Mouse (Mus musculus) limb, embryonic 13.5 days (tissue): ENCODE measurements around the gene Clcnka. TPM values are rescaled to one million over a fixed set of nuclear protein-coding genes. Genes with fewer than 3 reads are reported as not detected.

Experiments used
- ATAC-seq: fragments of 200-750 bp; cut with Nextera tagmentation; 2 replicates; pipeline ENCODE4 v1.8.0; 2017; ENCODE audit warnings: low read depth, moderate number of reproducible peaks, moderate TSS enrichment; ENCODE audit not compliant: low FRiP score
- H3K27ac ChIP-seq: fragments of 300-500 bp; sonication (generic); 2 replicates; pipeline ENCODE4 v1.5.1; 2015; ENCODE audit warnings: inconsistent platforms, mild to moderate bottlenecking, moderate library complexity
- H3K27me3 ChIP-seq: fragments of 300-500 bp; sonication (generic); 2 replicates; pipeline ENCODE4 v1.6.1; 2015; ENCODE audit warnings: mild to moderate bottlenecking, inconsistent platforms
- H3K36me3 ChIP-seq: fragments of 300-500 bp; sonication (generic); 2 replicates; pipeline ENCODE4 v1.6.1; 2015; ENCODE audit warnings: inconsistent platforms, mild to moderate bottlenecking, moderate library complexity
- H3K4me1 ChIP-seq: fragments of 300-500 bp; sonication (generic); 2 replicates; pipeline ENCODE4 v1.6.1; 2015; ENCODE audit warnings: inconsistent platforms
- H3K4me2 ChIP-seq: fragments of 300-500 bp; sonication (generic); replicated peaks from 2 replicates; pipeline ENCODE4 v1.6.1; 2015; ENCODE audit warnings: inconsistent platforms, mild to moderate bottlenecking, moderate library complexity
- H3K4me3 ChIP-seq: fragments of 300-500 bp; sonication (generic); 2 replicates; pipeline ENCODE4 v1.5.1; 2015; ENCODE audit warnings: moderate library complexity, mild to moderate bottlenecking, inconsistent platforms
- H3K9ac ChIP-seq: fragments of 300-500 bp; sonication (generic); 2 replicates; pipeline ENCODE4 v1.6.1; 2015; ENCODE audit warnings: mild to moderate bottlenecking, inconsistent platforms
- H3K9me3 ChIP-seq: fragments of 300-500 bp; sonication (generic); 2 replicates; pipeline ENCODE4 v1.6.1; 2016; ENCODE audit warnings: inconsistent platforms
- WGBS: fragments of 180-500 bp; shearing (Covaris S2); methylation state at CpG from one replicate; pipeline ENCODE4 v1.1.7; 2015; 5-methylcytosine and 5-hydroxymethylcytosine counted together
- polyA plus RNA-seq: library from polyadenylated mRNA; unstranded; fragments of >200 nt; fragmentation: Nextera tagmentation; extraction: Ambion mirVana; gene quantifications from 2 replicates; pipeline ENCODE4 v1.2.1, GENCODE M21; 2015

Gene Clcnka
- polyA plus RNA-seq, 1 experiment from 2014 or later: 0.36 TPM

DNA sequence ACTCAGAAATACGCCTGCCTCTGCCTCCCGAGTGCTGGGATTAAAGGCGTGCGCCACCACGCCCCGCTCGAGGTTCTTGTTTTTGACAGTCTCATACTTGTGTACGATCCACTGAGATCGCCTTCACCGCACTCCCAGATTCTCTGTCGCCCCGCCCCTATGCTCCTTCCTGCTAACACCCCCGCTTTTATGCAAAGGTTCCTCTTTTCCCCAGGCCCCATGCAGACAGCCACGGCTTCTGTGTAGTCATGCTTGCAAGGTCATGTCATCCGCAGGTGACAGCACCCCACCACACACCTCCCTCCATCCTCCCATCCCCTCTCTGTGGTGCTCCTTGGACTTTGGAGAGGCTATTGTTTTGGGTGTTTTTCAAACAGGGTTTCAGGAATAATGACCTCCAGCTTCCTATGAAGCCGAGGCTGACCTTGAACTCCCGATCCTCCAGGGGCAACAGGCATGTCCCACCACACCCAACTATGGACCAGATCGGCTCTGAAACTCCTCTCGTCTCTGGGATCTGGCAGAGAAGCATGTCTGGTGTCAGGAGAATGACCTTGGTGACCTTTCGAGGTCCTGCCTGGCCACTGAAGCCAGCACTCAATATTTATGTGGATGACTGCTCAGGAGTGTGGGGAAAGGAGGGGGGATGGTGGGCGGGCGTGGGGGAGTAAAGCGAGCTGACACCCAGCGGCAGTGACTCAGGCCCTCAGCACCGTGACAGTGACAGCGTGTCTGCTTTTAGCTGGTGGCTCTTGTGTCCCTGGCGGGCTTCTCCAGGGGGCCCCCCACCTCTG is 21.1 kb upstream of the Clcnka start:
- Histone ChIP-seq H3K36me3 (no peaks in the 10 kb centered on the region), H3K27me3 (peaks cover 23% of the 10 kb centered on the region), H3K9me3 (0 out of 2 replicates have a peak, but pooled peaks cover 2% of the 10 kb centered on the region), H3K27ac (no peak overlapping the region), H3K4me1 (peaks cover 24% of the 10 kb centered on the region), H3K4me2 (no peak overlapping the region), H3K9ac (peak overlapping the region; percentile 35; the same call in 1 of the 2 replicates), H3K4me3 (no peak overlapping the region)
- no peak for ATAC-seq
- 59% methylated on average over 27 of the region's 27 CpGs for WGBS

DNA sequence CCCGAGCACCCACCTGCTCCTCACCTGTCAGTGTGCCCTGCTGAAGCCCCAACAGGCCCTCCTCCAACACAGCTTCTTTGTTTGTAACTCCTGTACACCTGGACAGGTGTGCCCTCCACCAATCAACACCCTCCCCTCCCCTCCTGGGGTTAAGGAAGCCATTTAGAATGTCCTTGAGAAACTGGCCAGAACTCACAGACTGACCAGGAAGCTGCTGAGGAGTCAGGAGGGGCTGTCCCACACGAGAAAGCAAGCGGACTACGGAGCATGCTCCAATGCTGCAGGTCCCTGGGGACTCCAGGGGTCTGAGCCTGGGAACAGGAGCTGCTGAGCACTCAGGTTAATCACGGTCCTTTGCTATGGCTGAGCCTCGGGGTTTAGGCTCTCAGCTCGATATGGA is 17.4 kb upstream of the Clcnka start, which contains the start of gene Clcnkb:
Gene Clcnkb, minus strand, starts transcription at position 91 of the 400 bp plus-strand sequence.
- WGBS: 59% methylated on average over 7 of the region's 7 CpGs
- H3K4me1 ChIP-seq: peaks cover 16% of the 10 kb centered on the region
- no peaks in the 10 kb centered on the region for H3K36me3 ChIP-seq
- 0 out of 2 replicates have a peak, but pooled peaks cover 2% of the 10 kb centered on the region for H3K9me3 ChIP-seq
- no peak within 1 kb of the TSS for H3K9ac ChIP-seq
- no peak within 1 kb of the TSS for H3K4me3 ChIP-seq
- no peak within 1 kb of the TSS for H3K27ac ChIP-seq
- ATAC-seq: no peak
- H3K27me3 ChIP-seq: peaks cover 11% of the 10 kb centered on the region; the same call in 1 of the 2 replicates
- no peak within 1 kb of the TSS for H3K4me2 ChIP-seq

DNA sequence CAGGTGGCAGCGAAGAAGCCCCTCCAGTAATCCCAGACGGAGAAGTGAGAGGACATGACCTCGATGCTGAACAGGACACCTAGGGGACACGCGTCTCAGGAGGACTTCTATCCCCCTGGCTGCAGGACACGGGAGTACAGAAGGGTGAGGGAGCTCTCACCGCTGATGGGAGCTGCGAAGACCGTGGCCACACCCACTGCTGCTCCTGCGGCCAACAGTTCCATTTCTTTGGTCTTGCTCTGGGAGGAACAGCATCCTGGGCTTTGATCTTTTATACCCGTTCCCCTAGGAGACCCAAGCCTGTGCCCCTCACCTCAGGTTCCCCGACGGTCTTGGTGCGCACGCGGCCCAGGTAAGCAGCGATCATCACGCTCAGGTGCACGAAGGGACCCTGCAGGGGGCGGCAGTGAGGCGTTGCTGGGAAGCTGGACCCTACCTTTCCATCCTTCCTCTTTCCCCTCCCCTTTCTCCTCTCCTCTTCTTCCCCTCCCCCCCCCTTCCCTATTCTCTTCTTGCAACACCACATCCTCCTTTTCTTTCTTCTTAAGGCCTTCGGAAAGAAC is 13.0 kb upstream of the Clcnka start:
- Histone ChIP-seq H3K4me1 (0 out of 2 replicates have a peak, but pooled peaks cover 4% of the 10 kb centered on the region), H3K27ac (no peak overlapping the region), H3K9me3 (0 out of 2 replicates have a peak, but pooled peaks cover 2% of the 10 kb centered on the region), H3K27me3 (peaks cover 23% of the 10 kb centered on the region), H3K4me3 (no peak overlapping the region), H3K36me3 (no peaks in the 10 kb centered on the region), H3K4me2 (0 out of 2 replicates have a peak overlapping the region, but pooled peaks have one; percentile 30), H3K9ac (no peak overlapping the region)
- 21% methylated on average over 22 of the region's 22 CpGs for WGBS
- ATAC-seq: no peak

DNA sequence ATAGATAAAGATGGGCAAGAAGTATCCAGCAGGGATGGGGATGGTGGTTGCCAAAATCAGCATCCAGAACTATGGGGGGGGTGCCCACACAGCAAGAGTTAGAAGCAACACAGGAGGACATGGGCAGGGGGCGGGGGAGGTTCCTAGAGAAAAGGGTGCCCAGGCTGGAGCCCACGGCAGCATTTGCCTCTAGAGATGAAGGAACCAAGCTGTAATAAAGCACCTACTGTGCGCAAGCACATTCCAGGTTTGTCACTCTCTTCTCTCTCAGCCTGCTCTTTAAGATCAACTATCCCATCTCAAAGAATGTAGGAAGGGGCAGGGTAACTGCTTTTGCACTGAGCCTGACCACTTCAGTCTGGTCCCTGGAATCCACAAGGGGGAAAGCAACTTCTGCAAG is 10.1 kb upstream of the Clcnka start:
- Histone ChIP-seq H3K4me2 (no peak overlapping the region), H3K4me3 (no peak overlapping the region), H3K4me1 (peaks cover 8% of the 10 kb centered on the region; the same call in 1 of the 2 replicates), H3K9ac (no peak overlapping the region), H3K9me3 (no peaks in the 10 kb centered on the region), H3K27ac (no peak overlapping the region), H3K36me3 (no peaks in the 10 kb centered on the region), H3K27me3 (peaks cover 36% of the 10 kb centered on the region)
- 87% methylated on average over 3 of the region's 3 CpGs for WGBS
- no peak for ATAC-seq

DNA sequence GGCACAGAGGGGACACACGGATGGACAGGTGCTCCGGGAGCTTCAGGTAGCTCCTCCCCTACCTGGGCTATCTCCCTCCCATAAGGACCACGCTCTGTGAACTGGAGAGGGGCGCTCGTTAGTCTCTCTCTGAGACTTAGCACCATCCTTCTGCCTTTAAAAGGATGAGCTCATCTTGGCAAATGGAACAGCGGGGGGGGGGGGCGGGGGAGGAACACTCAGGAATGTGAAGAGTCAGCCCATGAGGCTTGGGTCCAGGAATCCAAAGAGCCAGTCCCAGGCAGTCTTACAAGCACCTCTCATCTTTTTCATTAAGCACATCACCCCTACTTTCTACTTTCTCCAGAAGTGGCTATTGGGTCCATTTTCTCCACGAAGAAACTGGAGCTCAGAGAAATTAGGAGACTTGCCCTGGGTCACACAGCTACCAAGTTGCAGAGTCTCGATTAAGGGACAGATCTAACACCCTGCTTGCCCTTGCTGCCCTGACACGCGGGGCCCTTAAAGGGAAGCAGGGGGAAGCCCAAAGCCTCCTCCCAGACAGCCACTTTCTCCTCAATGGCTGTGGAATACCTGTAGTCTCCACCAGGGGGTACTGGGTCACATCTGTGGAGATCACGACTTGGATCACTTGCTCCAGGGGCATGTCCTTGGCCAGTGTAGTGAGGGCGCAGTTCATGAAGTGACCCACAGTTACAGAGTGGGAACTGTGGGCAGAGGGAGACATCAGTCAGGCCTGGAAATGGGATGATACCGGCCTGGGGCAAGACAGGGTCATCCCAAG is 8.2 kb upstream of the Clcnka start:
- Histone ChIP-seq H3K4me2 (no peak overlapping the region; the same call in 1 of the 2 replicates), H3K4me3 (no peak overlapping the region), H3K9ac (no peak overlapping the region), H3K27me3 (peaks cover 33% of the 10 kb centered on the region), H3K27ac (no peak overlapping the region), H3K9me3 (no peaks in the 10 kb centered on the region), H3K36me3 (no peaks in the 10 kb centered on the region), H3K4me1 (peaks cover 8% of the 10 kb centered on the region; the same call in 1 of the 2 replicates)
- 37% methylated on average over 14 of the region's 14 CpGs for WGBS
- no peak for ATAC-seq

DNA sequence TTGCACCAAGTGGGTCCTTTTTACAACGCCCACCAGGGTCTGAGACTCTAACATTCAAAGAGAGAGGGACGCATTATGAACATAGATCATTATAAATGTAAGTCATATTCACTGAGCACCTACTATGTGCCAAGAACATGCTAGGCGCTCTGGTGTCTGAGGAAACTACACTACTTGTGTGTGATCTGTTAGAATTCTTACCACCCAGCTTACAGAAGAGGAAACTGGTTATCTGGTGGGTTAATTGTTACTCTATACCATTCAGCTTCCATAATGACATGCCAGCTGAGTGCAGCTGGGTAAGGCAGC is 6.7 kb upstream of the Clcnka start:
- ATAC-seq: no peak
- Histone ChIP-seq H3K27ac (no peak overlapping the region), H3K4me2 (no peak overlapping the region), H3K4me1 (peaks cover 8% of the 10 kb centered on the region; the same call in 1 of the 2 replicates), H3K4me3 (no peak overlapping the region), H3K9me3 (no peaks in the 10 kb centered on the region), H3K27me3 (peaks cover 23% of the 10 kb centered on the region), H3K36me3 (no peaks in the 10 kb centered on the region), H3K9ac (no peak overlapping the region)
- 83% methylated on average over 3 of the region's 3 CpGs for whole genome bisulfite sequencing

DNA sequence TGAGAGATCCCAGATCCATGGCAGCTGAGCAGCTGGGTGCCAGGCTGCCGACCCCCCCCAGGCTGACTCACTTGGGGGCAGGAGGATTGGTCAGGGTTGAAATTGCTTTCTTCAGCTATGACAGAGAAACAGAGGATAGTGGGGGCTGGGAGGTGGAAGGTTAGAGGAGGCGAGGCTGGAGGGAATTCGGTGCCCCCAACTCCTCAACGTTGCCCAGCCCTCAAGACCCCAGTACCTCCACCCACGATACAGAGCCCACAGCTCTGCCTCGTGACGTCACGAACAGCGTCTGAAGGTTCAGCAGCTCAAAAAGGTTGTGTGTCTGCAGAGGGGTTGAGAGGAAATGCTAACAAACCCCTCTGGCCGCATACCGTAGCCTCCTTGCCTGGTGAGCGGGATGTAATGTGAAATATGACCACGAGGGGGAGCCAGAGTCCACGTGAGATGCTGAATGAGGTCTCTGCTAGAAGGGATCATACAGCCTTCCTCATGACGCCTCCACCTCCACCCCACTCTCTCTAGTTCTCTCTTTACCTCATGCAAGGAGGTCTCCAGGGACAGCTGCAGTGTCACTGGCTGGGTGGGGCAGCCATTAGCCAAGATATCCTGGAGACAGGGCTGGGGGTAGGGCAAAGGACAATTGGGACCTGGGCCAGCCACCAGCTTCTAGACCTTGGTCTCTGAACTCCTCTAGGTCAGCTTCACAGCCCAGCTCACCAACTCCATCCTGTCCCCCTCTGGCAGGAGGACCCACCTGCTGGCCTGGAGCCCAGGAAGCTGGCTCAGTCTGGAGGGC is 6.2 kb upstream of the Clcnka start:
- no peaks in the 10 kb centered on the region for H3K9me3 ChIP-seq
- peak overlapping the region; percentile 19; the same call in 1 of the 2 replicates for H3K4me3 ChIP-seq
- H3K4me1 ChIP-seq: peaks cover 8% of the 10 kb centered on the region; the same call in 1 of the 2 replicates
- H3K9ac ChIP-seq: peak overlapping the region; percentile 54
- no peaks in the 10 kb centered on the region for H3K36me3 ChIP-seq
- 15% methylated on average over 15 of the region's 15 CpGs for WGBS
- H3K4me2 ChIP-seq: peak overlapping the region; percentile 56
- ATAC-seq: peak; percentile 84
- H3K27me3 ChIP-seq: peaks cover 21% of the 10 kb centered on the region; the same call in 1 of the 2 replicates
- no peak overlapping the region for H3K27ac ChIP-seq

DNA sequence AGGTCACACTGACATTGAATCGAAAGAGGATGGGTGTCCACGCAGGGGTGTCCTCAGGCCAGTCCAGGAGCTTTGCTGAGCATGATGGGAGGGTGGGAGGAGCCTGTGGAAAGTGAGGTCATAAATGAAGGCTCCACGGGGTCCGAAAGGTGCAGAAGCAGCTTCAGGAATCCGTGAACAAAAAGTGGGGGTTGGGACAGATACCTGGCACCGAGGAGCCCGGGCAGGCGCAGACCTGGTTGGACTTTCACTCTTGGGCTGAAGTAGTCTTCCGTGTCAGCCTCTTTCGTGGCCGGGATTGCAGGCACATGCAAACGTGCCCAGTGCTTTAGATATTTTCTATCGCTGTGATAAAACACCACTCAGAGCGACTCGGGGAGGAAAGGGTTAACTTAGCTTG is 1.6 kb upstream of the Clcnka start:
- Histone ChIP-seq H3K9ac (no peak overlapping the region), H3K4me1 (peaks cover 16% of the 10 kb centered on the region), H3K27me3 (peaks cover 17% of the 10 kb centered on the region; the same call in 1 of the 2 replicates), H3K4me2 (no peak overlapping the region), H3K9me3 (no peaks in the 10 kb centered on the region), H3K27ac (no peak overlapping the region), H3K36me3 (no peaks in the 10 kb centered on the region), H3K4me3 (no peak overlapping the region)
- 85% methylated on average over 15 of the region's 15 CpGs for WGBS
- ATAC-seq: no peak

DNA sequence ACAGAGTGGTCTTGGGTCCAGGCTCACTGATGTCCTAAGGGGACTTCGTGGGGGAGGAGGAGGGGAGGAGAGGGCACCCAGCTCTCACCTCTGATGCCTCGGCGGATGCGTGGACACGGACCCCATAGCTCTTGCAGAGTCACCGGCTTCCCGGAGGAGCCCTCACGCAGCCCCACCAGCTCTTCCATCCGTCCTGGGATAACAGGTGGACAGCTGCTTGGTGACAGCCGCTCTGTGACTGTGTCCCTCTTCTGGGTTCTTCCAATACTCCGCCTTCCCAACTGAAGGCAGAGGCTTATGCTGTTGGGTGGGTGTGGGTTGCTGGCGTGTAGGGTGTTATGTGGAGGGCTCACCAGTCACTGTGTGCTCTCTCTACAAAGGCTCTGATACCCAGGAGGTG is 663 bp downstream of the Clcnka start:
- no peak overlapping the region for H3K9ac ChIP-seq
- H3K27me3 ChIP-seq: peaks cover 16% of the 10 kb centered on the region; the same call in 1 of the 2 replicates
- H3K27ac ChIP-seq: no peak overlapping the region
- WGBS: 80% methylated on average over 12 of the region's 12 CpGs
- H3K4me2 ChIP-seq: no peak overlapping the region
- ATAC-seq: no peak
- H3K4me1 ChIP-seq: peaks cover 20% of the 10 kb centered on the region
- no peaks in the 10 kb centered on the region for H3K9me3 ChIP-seq
- no peaks in the 10 kb centered on the region for H3K36me3 ChIP-seq
- no peak overlapping the region for H3K4me3 ChIP-seq

DNA sequence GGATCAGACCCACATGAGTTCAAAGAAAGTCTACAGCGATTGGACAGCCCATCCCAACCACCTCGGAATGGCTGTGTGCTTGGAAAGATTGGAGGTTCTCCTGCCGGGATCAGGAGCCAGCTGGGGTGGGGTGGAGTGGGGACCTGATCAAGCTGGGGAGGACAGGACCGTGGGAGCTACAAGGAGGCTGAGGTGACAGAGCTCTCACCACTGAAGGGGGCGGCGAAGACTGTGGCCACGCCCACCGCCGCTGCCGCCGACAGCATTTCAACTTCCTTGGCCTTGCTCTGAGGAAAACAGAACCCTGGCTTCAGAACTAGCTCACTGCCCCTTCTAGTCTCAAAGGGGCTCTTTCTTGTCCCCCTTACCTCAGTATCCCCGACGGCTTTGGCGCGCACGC is 3.8 kb downstream of the Clcnka start:
- H3K4me1 ChIP-seq: peaks cover 20% of the 10 kb centered on the region
- no peak overlapping the region for H3K9ac ChIP-seq
- H3K4me2 ChIP-seq: peak overlapping the region; percentile 39
- no peak overlapping the region for H3K27ac ChIP-seq
- no peaks in the 10 kb centered on the region for H3K36me3 ChIP-seq
- H3K9me3 ChIP-seq: no peaks in the 10 kb centered on the region
- H3K27me3 ChIP-seq: peaks cover 16% of the 10 kb centered on the region; the same call in 1 of the 2 replicates
- WGBS: 16% methylated on average over 16 of the region's 16 CpGs
- H3K4me3 ChIP-seq: peak overlapping the region; percentile 7; the same call in 1 of the 2 replicates
- ATAC-seq: no peak

DNA sequence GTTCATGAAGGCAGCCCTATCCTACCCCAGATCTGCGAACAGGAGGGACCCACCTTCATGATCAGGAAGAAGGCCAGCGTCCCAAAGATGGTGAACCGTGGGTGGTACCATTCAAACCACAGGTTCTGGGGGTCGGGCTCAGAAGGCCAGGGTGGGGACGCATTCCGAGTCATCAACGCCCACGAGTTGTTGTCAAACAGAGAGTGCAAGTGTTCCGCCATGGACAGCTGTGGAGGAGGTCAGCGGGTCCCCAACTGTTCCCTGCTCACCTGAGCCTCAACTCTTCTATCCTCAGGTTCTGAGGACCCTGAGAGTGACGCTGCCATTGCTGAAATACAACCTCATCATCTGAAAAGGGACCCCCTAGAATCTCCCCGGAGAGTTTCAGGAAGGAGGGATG is 7.2 kb downstream of the Clcnka start:
- no peaks in the 10 kb centered on the region for H3K36me3 ChIP-seq
- no peak overlapping the region for H3K27ac ChIP-seq
- 0 out of 2 replicates have a peak, but pooled peaks cover 7% of the 10 kb centered on the region for H3K4me1 ChIP-seq
- H3K4me2 ChIP-seq: no peak overlapping the region
- WGBS: 78% methylated on average over 12 of the region's 12 CpGs
- no peak overlapping the region for H3K4me3 ChIP-seq
- no peak overlapping the region for H3K9ac ChIP-seq
- peaks cover 9% of the 10 kb centered on the region; the same call in 1 of the 2 replicates for H3K27me3 ChIP-seq
- ATAC-seq: no peak
- no peaks in the 10 kb centered on the region for H3K9me3 ChIP-seq
